Mouse (Mus musculus) heart, embryonic 14.5 days (tissue): ENCODE measurements around the gene Gm9837. TPM values are rescaled to one million over a fixed set of nuclear protein-coding genes. Genes with fewer than 3 reads are reported as not detected.
A peak's percentile ranks its signal among the peaks of the same experiment; 100 is the strongest.

ENCODE experiments used
- ATAC-seq: fragments of 200-750 bp; cut with Nextera tagmentation; 2 replicates; pipeline ENCODE4 v1.8.0; 2017; ENCODE audit warnings: low read depth, moderate TSS enrichment; ENCODE audit not compliant: insufficient number of reproducible peaks, insufficient read depth, low FRiP score
- H3K27ac ChIP-seq, 2 experiments: fragments of 200-500 bp in 1 of 2; fragments of 300-500 bp in 1 of 2; sonication (generic) in 1 of 2; replicated peaks in 1 of 2; 2 replicates each; pipeline ENCODE4 v1.5.1; 2012 to 2014; ENCODE audit warnings: low read depth in 2 of 2, low read length in 2 of 2, control low read depth in 1 of 2, mild to moderate bottlenecking in 1 of 2, mixed read lengths in 1 of 2; ENCODE audit not compliant: control insufficient read depth in 1 of 2, insufficient read depth in 1 of 2
- H3K27me3 ChIP-seq: fragments of 300-500 bp; sonication (generic); 2 replicates; pipeline ENCODE4 v1.6.1; 2014; ENCODE audit warnings: mild to moderate bottlenecking, low read length, control low read depth; ENCODE audit not compliant: control insufficient read depth, insufficient read depth
- H3K36me3 ChIP-seq: fragments of 300-500 bp; sonication (generic); 2 replicates; pipeline ENCODE4 v1.6.1; 2014; ENCODE audit warnings: mild to moderate bottlenecking, control low read depth, low read length, mixed read lengths; ENCODE audit not compliant: control insufficient read depth, insufficient read depth
- H3K4me1 ChIP-seq, 2 experiments: fragments of 200-500 bp in 1 of 2; fragments of 300-500 bp in 1 of 2; sonication (generic) in 1 of 2; 2 replicates each; pipeline ENCODE4 v1.6.1; 2012 to 2014; ENCODE audit warnings: low read length in 2 of 2, control low read depth in 1 of 2, mixed read lengths in 1 of 2; ENCODE audit not compliant: control insufficient read depth in 2 of 2, insufficient read depth in 2 of 2
- H3K4me2 ChIP-seq: fragments of 300-500 bp; sonication (generic); 2 replicates; pipeline ENCODE4 v1.6.1; 2014; ENCODE audit warnings: mild to moderate bottlenecking, low read length
- H3K4me3 ChIP-seq, 2 experiments: fragments of 200-500 bp in 1 of 2; fragments of 300-500 bp in 1 of 2; sonication (generic) in 1 of 2; 2 replicates each; pipeline ENCODE4 v1.5.1; 2012 to 2014; ENCODE audit warnings: low read length in 2 of 2, mild to moderate bottlenecking in 2 of 2, control low read depth in 1 of 2, low read depth in 1 of 2, moderate library complexity in 1 of 2; ENCODE audit not compliant: control insufficient read depth in 1 of 2, insufficient read depth in 1 of 2
- H3K9ac ChIP-seq: fragments of 300-500 bp; sonication (generic); 2 replicates; pipeline ENCODE4 v1.6.1; 2014; ENCODE audit warnings: mild to moderate bottlenecking, low read length
- H3K9me3 ChIP-seq: fragments of 300-500 bp; sonication (generic); 2 replicates; pipeline ENCODE4 v1.6.1; 2016; ENCODE audit warnings: low read length, control low read depth; ENCODE audit not compliant: control insufficient read depth
- WGBS: fragments of 180-500 bp; shearing (Covaris S2); extraction: QIAGEN DNeasy Blood & Tissue Kit; methylation state at CpG from one replicate; pipeline ENCODE4 v1.1.7; 2014; 5-methylcytosine and 5-hydroxymethylcytosine counted together
- polyA plus RNA-seq: library from polyadenylated mRNA; unstranded; fragments of >200 nt; fragmentation: Nextera tagmentation; extraction: Ambion mirVana; gene quantifications from 2 replicates; pipeline ENCODE4 v1.2.1, GENCODE M21; 2014

The Gm9837 gene
- polyA plus RNA-seq, 1 experiment from 2014 or later: not detected

DNA sequence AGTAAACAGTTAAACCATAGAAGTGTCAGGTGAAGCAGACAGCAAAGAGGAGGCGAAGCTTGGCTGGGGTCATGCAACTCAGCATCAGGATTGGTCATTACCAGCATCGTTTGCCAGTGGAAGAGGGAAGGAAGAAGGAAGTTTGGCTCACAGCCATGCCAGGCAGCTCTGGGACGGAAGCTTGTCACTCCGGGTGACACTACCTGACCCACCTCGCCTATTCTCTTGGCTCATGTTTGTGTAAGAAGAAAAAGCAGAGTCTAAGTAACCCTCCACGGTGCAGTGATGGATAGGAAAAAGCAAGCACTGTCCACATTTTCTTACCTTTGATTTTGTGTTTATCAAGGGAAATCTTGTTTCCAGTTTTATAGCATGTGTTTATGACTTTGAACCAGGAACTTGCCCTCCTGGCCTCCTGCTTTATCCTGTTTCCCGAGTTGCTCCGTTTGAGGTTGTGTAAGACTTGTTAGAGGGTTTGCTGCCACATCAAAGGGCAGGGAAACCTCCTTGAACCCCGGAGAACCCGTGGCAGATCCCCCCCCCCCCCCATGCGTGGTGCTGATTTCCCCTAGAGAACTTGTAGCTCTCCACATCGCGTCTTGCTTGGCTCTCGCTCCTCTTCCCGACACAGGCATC lies 20.1 kb downstream of the Gm9837 start:
- ATAC-seq: no peak
- Histone ChIP-seq H3K4me3 (no peak overlapping the region), H3K27ac (no peak overlapping the region), H3K4me1 (peaks cover 3 to 4% of the 10 kb centered on the region in 2 experiments; a peak in 2 of 4 replicates), H3K9me3 (no peaks in the 10 kb centered on the region), H3K27me3 (no peaks in the 10 kb centered on the region), H3K4me2 (no peak overlapping the region), H3K9ac (no peak overlapping the region), H3K36me3 (no peaks in the 10 kb centered on the region)
- 28% methylated on average over 15 of the region's 15 CpGs for WGBS

DNA sequence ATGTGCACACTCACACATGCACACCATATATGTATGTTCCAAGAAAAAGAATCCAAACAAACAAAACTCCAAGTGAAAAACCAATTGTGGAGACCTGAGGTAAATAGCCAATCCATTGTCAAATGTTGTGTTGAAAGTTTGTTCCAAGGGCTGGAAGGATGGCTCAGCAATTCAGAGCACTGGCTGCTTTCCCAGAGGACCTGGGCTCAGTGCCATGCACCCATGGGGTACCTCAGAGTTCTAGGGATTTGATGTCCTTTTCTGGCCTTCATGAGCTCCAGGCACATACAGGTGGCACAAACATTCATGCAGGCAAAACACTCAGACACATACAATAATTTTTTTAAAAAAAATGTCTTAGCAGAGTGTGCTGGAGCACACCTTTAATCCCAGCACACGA lies 21.8 kb downstream of the Gm9837 start:
- Histone ChIP-seq H3K4me3 (no peak overlapping the region), H3K4me2 (no peak overlapping the region), H3K27ac (no peak overlapping the region), H3K9me3 (no peaks in the 10 kb centered on the region), H3K9ac (no peak overlapping the region), H3K27me3 (no peaks in the 10 kb centered on the region), H3K36me3 (no peaks in the 10 kb centered on the region), H3K4me1 (peaks cover 3 to 4% of the 10 kb centered on the region in 2 experiments; a peak in 2 of 4 replicates)
- 72% methylated on average over 1 of the region's 1 CpGs for WGBS
- ATAC-seq: no peak

DNA sequence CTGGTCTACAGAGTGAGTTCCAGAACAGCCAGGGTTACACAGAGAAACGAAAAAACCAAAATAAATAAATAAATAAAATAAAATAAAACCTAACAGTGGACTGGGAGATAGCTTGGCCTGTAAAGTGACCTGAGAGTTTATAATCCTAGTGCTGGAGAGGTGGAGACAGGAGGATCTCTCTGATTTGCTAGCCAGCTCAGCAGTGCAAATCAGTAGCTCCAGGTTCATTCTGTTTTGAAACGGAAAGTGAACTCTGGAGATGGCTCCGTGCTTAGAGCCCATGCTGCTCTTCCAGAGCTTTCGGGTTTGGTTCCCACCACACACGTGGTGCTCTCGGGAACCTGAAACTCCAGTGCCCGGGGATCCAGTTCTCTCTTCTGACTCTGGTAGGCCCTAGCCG lies 22.3 kb downstream of the Gm9837 start:
- 83% methylated on average over 8 of the region's 8 CpGs for WGBS
- H3K27me3 ChIP-seq: no peaks in the 10 kb centered on the region
- no peak overlapping the region for H3K4me2 ChIP-seq
- H3K9me3 ChIP-seq: no peaks in the 10 kb centered on the region
- no peak for ATAC-seq
- no peak overlapping the region for H3K27ac ChIP-seq
- H3K9ac ChIP-seq: no peak overlapping the region
- peaks cover 3 to 4% of the 10 kb centered on the region in 2 experiments; a peak in 2 of 4 replicates for H3K4me1 ChIP-seq
- H3K4me3 ChIP-seq: no peak overlapping the region
- H3K36me3 ChIP-seq: no peaks in the 10 kb centered on the region

DNA sequence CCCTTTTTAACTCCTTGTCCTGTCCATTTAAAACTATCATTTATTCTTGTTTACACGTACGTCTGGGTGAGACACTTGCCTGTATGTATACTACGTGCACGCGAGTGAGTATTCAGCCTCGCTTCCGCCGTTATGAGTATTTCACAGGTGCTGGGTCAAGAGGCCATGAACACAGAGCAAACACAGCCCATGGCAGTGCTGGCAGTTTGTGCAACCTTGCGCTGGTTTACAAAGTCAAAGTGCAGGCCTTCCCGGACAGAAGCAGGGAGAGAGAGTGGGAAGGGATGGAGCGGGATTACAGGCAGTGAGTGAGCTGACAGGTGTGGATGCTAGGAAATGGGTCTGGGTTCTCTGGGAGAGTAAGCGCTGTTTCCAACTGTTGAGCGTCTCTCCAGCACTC lies 24.1 kb downstream of the Gm9837 start:
- 90% methylated on average over 13 of the region's 13 CpGs for WGBS
- Histone ChIP-seq H3K9me3 (no peaks in the 10 kb centered on the region), H3K4me3 (no peak overlapping the region), H3K27ac (no peak overlapping the region), H3K27me3 (no peaks in the 10 kb centered on the region), H3K36me3 (no peaks in the 10 kb centered on the region), H3K4me2 (no peak overlapping the region), H3K9ac (no peak overlapping the region), H3K4me1 (peaks cover 8 to 12% of the 10 kb centered on the region in 2 experiments; a peak in 3 of 4 replicates)
- no peak for ATAC-seq

DNA sequence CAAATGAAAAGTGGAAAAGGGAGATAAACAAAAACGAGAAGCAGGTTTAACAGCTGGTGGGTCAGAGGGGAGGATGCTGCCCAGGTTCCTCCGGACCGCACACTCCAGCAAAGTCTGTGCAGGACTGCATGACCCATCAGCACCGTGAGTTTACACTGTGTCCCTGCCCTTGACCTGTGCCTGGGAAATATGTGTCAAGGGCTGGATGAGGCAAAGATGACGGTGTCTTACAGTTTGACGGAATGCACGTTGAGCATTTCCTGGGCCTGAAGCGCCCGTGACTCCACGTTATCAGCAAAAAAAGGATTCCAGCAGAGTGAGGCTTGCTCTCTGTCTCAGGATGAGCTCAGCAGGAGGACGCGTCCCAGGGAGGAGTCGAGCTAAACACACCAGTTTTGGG lies 24.7 kb downstream of the Gm9837 start:
- H3K4me1 ChIP-seq: peaks cover 7 to 12% of the 10 kb centered on the region in 2 experiments; a peak in 3 of 4 replicates
- no peak overlapping the region for H3K27ac ChIP-seq
- H3K27me3 ChIP-seq: no peaks in the 10 kb centered on the region
- H3K9ac ChIP-seq: no peak overlapping the region
- no peak overlapping the region for H3K4me2 ChIP-seq
- H3K4me3 ChIP-seq: no peak overlapping the region
- ATAC-seq: no peak
- H3K36me3 ChIP-seq: no peaks in the 10 kb centered on the region
- H3K9me3 ChIP-seq: no peaks in the 10 kb centered on the region
- WGBS: 30% methylated on average over 13 of the region's 13 CpGs

DNA sequence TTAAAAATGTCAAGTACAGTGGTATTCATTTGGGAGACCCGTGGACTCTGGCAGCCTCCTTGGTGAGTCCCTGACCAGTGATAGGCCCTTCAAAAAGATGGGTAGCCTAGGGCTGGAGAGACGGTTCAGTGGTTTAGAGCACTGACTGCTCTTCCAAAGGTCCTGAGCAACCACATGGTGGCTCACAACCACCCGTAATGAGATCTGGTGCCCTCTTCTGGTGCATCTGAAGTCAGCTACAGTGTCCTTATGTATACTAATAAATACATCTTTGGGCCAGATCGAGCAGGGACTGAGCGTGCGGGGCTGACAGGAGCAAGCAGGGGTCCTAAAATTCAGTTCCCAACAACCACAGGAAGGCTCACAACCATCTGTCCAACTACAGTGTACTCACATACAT lies 26.4 kb downstream of the Gm9837 start:
- H3K4me3 ChIP-seq: no peak overlapping the region
- no peak overlapping the region for H3K27ac ChIP-seq
- H3K36me3 ChIP-seq: no peaks in the 10 kb centered on the region
- peaks cover 5 to 12% of the 10 kb centered on the region in 2 experiments; a peak in 3 of 4 replicates for H3K4me1 ChIP-seq
- H3K4me2 ChIP-seq: no peak overlapping the region
- H3K9me3 ChIP-seq: no peaks in the 10 kb centered on the region
- WGBS: 36% methylated on average over 6 of the region's 6 CpGs
- H3K27me3 ChIP-seq: no peaks in the 10 kb centered on the region
- no peak overlapping the region for H3K9ac ChIP-seq
- no peak for ATAC-seq

DNA sequence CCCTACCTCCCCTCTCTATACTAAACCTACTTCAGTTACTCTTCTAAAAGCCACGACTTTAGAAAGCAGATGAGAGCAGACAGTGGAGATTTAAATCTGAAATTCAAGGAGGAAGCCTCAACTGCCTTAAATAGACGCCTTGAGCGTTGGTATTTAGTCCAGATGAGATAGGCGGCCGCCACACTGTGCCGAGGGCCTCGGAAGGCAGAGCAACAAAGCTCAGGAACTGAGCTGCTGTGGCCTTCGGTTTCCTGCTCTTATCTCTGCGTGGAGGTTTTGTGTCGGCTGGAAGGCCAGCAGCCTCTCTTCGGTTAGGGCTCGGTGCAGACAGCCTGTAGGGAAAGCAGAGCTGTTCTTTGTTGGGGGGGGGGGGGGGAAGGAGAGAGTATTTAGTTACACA lies 28.4 kb downstream of the Gm9837 start:
- Histone ChIP-seq H3K27me3 (no peaks in the 10 kb centered on the region), H3K9ac (peak overlapping the region; percentile 59), H3K36me3 (no peaks in the 10 kb centered on the region), H3K4me2 (peak overlapping the region; percentile 47), H3K4me3 (no peak overlapping the region), H3K27ac (peak overlapping the region; percentile 87 to 88), H3K4me1 (peaks cover 4 to 12% of the 10 kb centered on the region in 2 experiments; a peak in 3 of 4 replicates), H3K9me3 (no peaks in the 10 kb centered on the region)
- 2% methylated on average over 12 of the region's 12 CpGs for WGBS
- 0 out of 2 replicates have a peak, but pooled peaks have one; percentile 37 for ATAC-seq

DNA sequence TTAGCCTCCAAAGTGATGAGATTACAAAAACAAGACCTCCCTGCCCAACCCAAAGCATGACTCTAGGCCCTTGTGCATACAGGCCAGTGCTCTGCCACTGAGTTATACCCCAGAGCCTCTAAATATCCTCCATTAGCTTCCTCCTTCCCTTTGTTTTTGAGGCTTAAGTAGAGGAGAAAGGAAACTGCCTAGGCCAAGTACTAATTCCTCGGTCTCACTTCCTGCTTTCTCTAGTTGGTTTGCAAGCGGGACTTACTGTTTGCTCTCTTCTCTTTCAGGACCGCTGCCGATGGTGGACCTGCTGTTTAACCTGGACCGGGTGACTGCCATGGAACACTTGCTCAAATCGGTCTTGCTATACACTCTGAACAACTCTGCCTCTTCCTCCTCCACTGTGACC lies 33.9 kb downstream of the Gm9837 start:
- Histone ChIP-seq H3K9ac (no peak overlapping the region), H3K27me3 (no peaks in the 10 kb centered on the region), H3K4me1 (peaks cover 2 to 4% of the 10 kb centered on the region in 2 experiments; a peak in 3 of 4 replicates), H3K9me3 (no peaks in the 10 kb centered on the region), H3K4me3 (no peak overlapping the region), H3K4me2 (no peak overlapping the region), H3K36me3 (no peaks in the 10 kb centered on the region), H3K27ac (no peak overlapping the region)
- ATAC-seq: no peak
- 80% methylated on average over 6 of the region's 6 CpGs for WGBS
